Mouse (Mus musculus): ENCODE data around the gene Fancc. TPM values are rescaled to one million over a fixed set of nuclear protein-coding genes. Genes with fewer than 3 reads are reported as not detected.
A peak's percentile ranks its signal among the peaks of the same experiment; 100 is the strongest.

The Fancc gene
- total and polyA plus RNA-seq, 2 experiments from 2014 or later = 9.2 to 12.1 TPM

- H3K9ac ChIP-seq (replicated peaks; ENCODE audit: low read length, poor library complexity, severe bottlenecking) = no peak overlapping the region
- DNase-seq (ENCODE audit: low spot score) (no peak), ATAC-seq (ENCODE audit: low FRiP score) (no peak)
- WGBS = 84% methylated on average over 3 of the region's 3 CpGs
- H3K27ac ChIP-seq (ENCODE audit: low read depth, low read length) = no peak overlapping the region
- H3K4me1 ChIP-seq (ENCODE audit: insufficient read depth, low read length) = peaks cover 4% of the 10 kb centered on the region; the same call in 1 of the 2 replicates
- no peaks in the 10 kb centered on the region for H3K36me3 ChIP-seq (ENCODE audit: insufficient read depth, low read length)
- H3K4me2 ChIP-seq (ENCODE audit: low read depth, low read length, poor library complexity, severe bottlenecking) = peak overlapping the region; percentile 34
- no peaks in the 10 kb centered on the region for H3K9me3 ChIP-seq (ENCODE audit: low read length)
- H3K4me3 ChIP-seq (ENCODE audit: low read depth, low read length) = no peak overlapping the region
- TF ChIP-seq CTCF (IDR thresholded peaks at IDR 0.05) = no peak
- no peaks in the 10 kb centered on the region for H3K27me3 ChIP-seq (ENCODE audit: insufficient read depth, low read length)
Observed at GRCm38 (mm10) chr13:63241665-63242064, 255.4 kb downstream of the Fancc start.

GRCm38 (mm10) chr13:63240835-63241234, 256.2 kb downstream of the Fancc start:
- DNase-seq (ENCODE audit: low spot score) (no peak), ATAC-seq (ENCODE audit: low FRiP score) (no peak)
- no peaks in the 10 kb centered on the region for H3K36me3 ChIP-seq (ENCODE audit: insufficient read depth, low read length)
- H3K9me3 ChIP-seq (ENCODE audit: low read length) = no peaks in the 10 kb centered on the region
- H3K4me3 ChIP-seq (ENCODE audit: low read depth, low read length) = peak overlapping the region; percentile 64
- no peak for TF ChIP-seq CTCF (IDR thresholded peaks at IDR 0.05)
- peaks cover 4% of the 10 kb centered on the region; the same call in 1 of the 2 replicates for H3K4me1 ChIP-seq (ENCODE audit: insufficient read depth, low read length)
- no peaks in the 10 kb centered on the region for H3K27me3 ChIP-seq (ENCODE audit: insufficient read depth, low read length)
- H3K27ac ChIP-seq (ENCODE audit: low read depth, low read length) = no peak overlapping the region
- no peak overlapping the region for H3K9ac ChIP-seq (replicated peaks; ENCODE audit: low read length, poor library complexity, severe bottlenecking)
- peak overlapping the region; percentile 69 for H3K4me2 ChIP-seq (ENCODE audit: low read depth, low read length, poor library complexity, severe bottlenecking)
- 46% methylated on average over 5 of the region's 5 CpGs for WGBS

GRCm38 (mm10) chr13:63239877-63240671, 257.0 kb downstream of the Fancc start:
- Histone ChIP-seq H3K4me3 (ENCODE audit: low read depth, low read length) (peak overlapping the region; percentile 64), H3K27ac (ENCODE audit: low read depth, low read length) (peak overlapping the region; percentile 8), H3K9me3 (ENCODE audit: low read length) (no peaks in the 10 kb centered on the region), H3K36me3 (ENCODE audit: insufficient read depth, low read length) (no peaks in the 10 kb centered on the region), H3K27me3 (ENCODE audit: insufficient read depth, low read length) (no peaks in the 10 kb centered on the region), H3K4me2 (ENCODE audit: low read depth, low read length, poor library complexity, severe bottlenecking) (peak overlapping the region; percentile 69), H3K9ac (replicated peaks; ENCODE audit: low read length, poor library complexity, severe bottlenecking) (peak overlapping the region; percentile 48), H3K4me1 (ENCODE audit: insufficient read depth, low read length) (peaks cover 4% of the 10 kb centered on the region; the same call in 1 of the 2 replicates)
- 1% methylated on average over 51 of the region's 51 CpGs for WGBS
- TF ChIP-seq CTCF (IDR thresholded peaks at IDR 0.05) = no peak
- ATAC-seq (ENCODE audit: low FRiP score) (peak; percentile 83), DNase-seq (ENCODE audit: low spot score) (peak; percentile 47)

GRCm38 (mm10) chr13:63239301-63239804, 257.7 kb downstream of the Fancc start:
- Histone ChIP-seq H3K4me2 (ENCODE audit: low read depth, low read length, poor library complexity, severe bottlenecking) (peak overlapping the region; percentile 69), H3K9me3 (ENCODE audit: low read length) (no peaks in the 10 kb centered on the region), H3K27ac (ENCODE audit: low read depth, low read length) (peak overlapping the region; percentile 8), H3K27me3 (ENCODE audit: insufficient read depth, low read length) (no peaks in the 10 kb centered on the region), H3K4me3 (ENCODE audit: low read depth, low read length) (peak overlapping the region; percentile 64), H3K4me1 (ENCODE audit: insufficient read depth, low read length) (peaks cover 4% of the 10 kb centered on the region; the same call in 1 of the 2 replicates), H3K36me3 (ENCODE audit: insufficient read depth, low read length) (no peaks in the 10 kb centered on the region), H3K9ac (replicated peaks; ENCODE audit: low read length, poor library complexity, severe bottlenecking) (peak overlapping the region; percentile 48)
- DNase-seq (ENCODE audit: low spot score) (no peak), ATAC-seq (ENCODE audit: low FRiP score) (peak; percentile 68)
- TF ChIP-seq CTCF (IDR thresholded peaks at IDR 0.05) = no peak
- WGBS = 4% methylated on average over 11 of the region's 11 CpGs

- no peak overlapping the region for H3K4me3 ChIP-seq (ENCODE audit: low read depth, low read length)
- no peak overlapping the region for H3K27ac ChIP-seq (ENCODE audit: low read depth, low read length)
- H3K9ac ChIP-seq (replicated peaks; ENCODE audit: low read length, poor library complexity, severe bottlenecking) = no peak overlapping the region
- no peaks in the 10 kb centered on the region for H3K36me3 ChIP-seq (ENCODE audit: insufficient read depth, low read length)
- no peak for ATAC-seq (ENCODE audit: low FRiP score)
- peaks cover 4% of the 10 kb centered on the region; the same call in 1 of the 2 replicates for H3K4me1 ChIP-seq (ENCODE audit: insufficient read depth, low read length)
- DNase-seq (ENCODE audit: low spot score) = no peak
- 83% methylated on average over 7 of the region's 7 CpGs for WGBS
- no peak overlapping the region for H3K4me2 ChIP-seq (ENCODE audit: low read depth, low read length, poor library complexity, severe bottlenecking)
- TF ChIP-seq CTCF (IDR thresholded peaks at IDR 0.05) = no peak
- H3K27me3 ChIP-seq (ENCODE audit: insufficient read depth, low read length) = no peaks in the 10 kb centered on the region
- H3K9me3 ChIP-seq (ENCODE audit: low read length) = no peaks in the 10 kb centered on the region
Observed at GRCm38 (mm10) chr13:63238045-63238444, 259.0 kb downstream of the Fancc start.

Data from midbrain, postnatal 0 days (tissue).